Mouse (Mus musculus) gonadal fat pad, adult 2 months (tissue): ENCODE data around the gene Klf17. TPM values are rescaled to one million over a fixed set of nuclear protein-coding genes. Genes with fewer than 3 reads are reported as not detected.

Experiments used
- polyA plus RNA-seq: library from polyadenylated mRNA; depleted of rRNA; stranded (reverse); fragments of >200 nt; gene quantifications from 2 replicates; pipeline ENCODE4 v1.2.3, GENCODE M21; 2012; rRNA removed

Klf17 gene
- polyA plus RNA-seq, 1 experiment, result not detected

Other genes with a start within 250 kb of the Klf17 start
- 75.6 and 90.6 TPM in 2 replicates for gene Eri3, start 215.3 kb downstream of the Klf17 start, polyA plus RNA-seq
- 16.6 and 20.2 TPM in 2 replicates for gene Dmap1, start 83.4 kb downstream of the Klf17 start, polyA plus RNA-seq
- gene Gm12845, start 41.2 kb downstream of the Klf17 start, polyA plus RNA-seq, result not detected in 2 replicates
- gene Slc6a9, start 68.9 kb upstream of the Klf17 start, polyA plus RNA-seq, result 45.1 and 50.9 TPM in 2 replicates
- 3.3 and 3.5 TPM in 2 replicates for gene Ccdc24, start 106.9 kb upstream of the Klf17 start, polyA plus RNA-seq
- 13.1 and 18.1 TPM in 2 replicates for gene B4galt2, start 117.8 kb upstream of the Klf17 start, polyA plus RNA-seq
- gene Atp6v0b, start 121.7 kb upstream of the Klf17 start, polyA plus RNA-seq, result 345 and 427 TPM in 2 replicates
- 8.9 and 11.4 TPM in 2 replicates for gene Dph2, start 126.4 kb upstream of the Klf17 start, polyA plus RNA-seq
- gene Ipo13, start 149.4 kb upstream of the Klf17 start, polyA plus RNA-seq, result 49.3 and 58.7 TPM in 2 replicates
- gene Artn, start 164.1 kb upstream of the Klf17 start, polyA plus RNA-seq, result 3.2 and 4.4 TPM in 2 replicates